Mouse (Mus musculus): ENCODE results near the gene Vwa3b. TPM values are rescaled to one million over a fixed set of nuclear protein-coding genes. Genes with fewer than 3 reads are reported as not detected.

The Vwa3b gene
- polyA plus RNA-seq, 1 experiment from 2014 or later = 1.3 TPM

DNA sequence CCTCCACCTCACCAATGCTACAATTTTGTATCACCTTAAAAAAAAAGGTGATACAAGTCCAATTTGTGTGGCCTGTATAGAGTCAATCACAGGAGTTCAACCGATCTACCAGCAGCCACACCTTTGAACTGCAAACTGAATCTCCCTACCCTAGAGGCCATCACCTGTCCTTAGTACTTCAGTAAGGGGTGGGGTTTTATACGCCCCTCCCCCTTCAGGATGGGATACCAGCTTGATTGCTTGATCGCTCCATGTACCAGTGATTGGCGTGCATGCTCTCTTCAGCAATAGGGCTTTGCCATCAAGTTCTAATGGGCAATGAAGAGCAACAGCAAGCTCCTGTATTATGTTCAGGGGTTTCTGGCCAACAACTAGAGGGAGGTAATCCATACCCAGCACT is 54.0 kb downstream of the Vwa3b start:
- Histone ChIP-seq H3K4me2 (replicated peaks; ENCODE audit: low read depth, low read length) (no peak overlapping the region), H3K27me3 (ENCODE audit: control insufficient read depth, insufficient read depth, low read length) (no peaks in the 10 kb centered on the region), H3K27ac (ENCODE audit: low read length) (no peak overlapping the region), H3K36me3 (ENCODE audit: control insufficient read depth, insufficient read depth, low read length) (no peaks in the 10 kb centered on the region), H3K4me3 (ENCODE audit: low read depth, low read length) (no peak overlapping the region), H3K9ac (replicated peaks; ENCODE audit: low read depth, low read length) (no peak overlapping the region), H3K9me3 (ENCODE audit: control insufficient read depth, low read depth, low read length) (no peaks in the 10 kb centered on the region), H3K4me1 (ENCODE audit: control insufficient read depth, insufficient read depth, low read length) (no peaks in the 10 kb centered on the region)
- WGBS = 86% methylated on average over 4 of the region's 4 CpGs
- no peak for ATAC-seq (ENCODE audit: insufficient number of reproducible peaks, insufficient read depth, low FRiP score, low read depth)

DNA sequence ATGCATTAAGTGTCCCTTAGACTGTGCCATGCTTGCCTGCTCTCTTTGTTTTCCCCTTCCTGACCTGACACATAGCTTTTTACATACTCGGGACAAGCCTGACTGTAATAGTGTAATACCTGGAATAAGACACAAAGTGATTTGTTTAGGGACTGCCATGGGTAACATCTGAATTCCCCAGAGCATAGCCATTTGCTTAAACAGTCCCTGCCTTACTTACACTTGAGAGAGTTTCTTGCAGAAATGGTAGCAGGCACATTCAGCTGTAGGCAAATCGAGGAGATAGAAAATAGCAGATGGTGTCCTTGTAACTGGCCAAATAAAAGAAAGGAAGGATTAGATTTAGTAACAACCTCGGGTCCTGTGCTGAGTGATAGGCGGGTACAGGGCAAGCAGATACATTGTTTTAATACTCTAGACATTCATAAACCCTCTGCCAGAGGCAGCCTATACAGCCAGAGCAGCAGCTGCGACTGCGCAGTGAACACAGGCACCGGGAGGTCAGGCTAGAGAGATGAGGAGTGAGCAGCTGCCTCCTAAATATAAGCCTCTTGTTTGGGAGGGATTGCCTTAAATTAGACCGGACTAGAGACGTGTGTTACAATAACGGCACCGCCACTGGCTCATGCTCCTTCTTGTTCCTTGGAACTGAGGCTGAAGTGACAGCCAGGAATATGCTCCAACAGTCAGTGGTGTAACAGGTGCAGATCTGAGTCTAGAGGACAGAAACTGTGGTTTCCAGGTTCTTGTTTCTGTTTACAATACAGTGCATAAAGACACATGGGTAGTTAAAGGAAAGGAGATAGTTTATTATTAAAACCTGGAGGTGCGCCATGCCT is 55.2 kb downstream of the Vwa3b start:
- Histone ChIP-seq H3K9ac (replicated peaks; ENCODE audit: low read depth, low read length) (no peak overlapping the region), H3K27me3 (ENCODE audit: control insufficient read depth, insufficient read depth, low read length) (no peaks in the 10 kb centered on the region), H3K9me3 (ENCODE audit: control insufficient read depth, low read depth, low read length) (no peaks in the 10 kb centered on the region), H3K4me1 (ENCODE audit: control insufficient read depth, insufficient read depth, low read length) (no peaks in the 10 kb centered on the region), H3K27ac (ENCODE audit: low read length) (no peak overlapping the region), H3K36me3 (ENCODE audit: control insufficient read depth, insufficient read depth, low read length) (no peaks in the 10 kb centered on the region), H3K4me2 (replicated peaks; ENCODE audit: low read depth, low read length) (no peak overlapping the region), H3K4me3 (ENCODE audit: low read depth, low read length) (no peak overlapping the region)
- 64% methylated on average over 12 of the region's 12 CpGs for WGBS
- ATAC-seq (ENCODE audit: insufficient number of reproducible peaks, insufficient read depth, low FRiP score, low read depth) = no peak

DNA sequence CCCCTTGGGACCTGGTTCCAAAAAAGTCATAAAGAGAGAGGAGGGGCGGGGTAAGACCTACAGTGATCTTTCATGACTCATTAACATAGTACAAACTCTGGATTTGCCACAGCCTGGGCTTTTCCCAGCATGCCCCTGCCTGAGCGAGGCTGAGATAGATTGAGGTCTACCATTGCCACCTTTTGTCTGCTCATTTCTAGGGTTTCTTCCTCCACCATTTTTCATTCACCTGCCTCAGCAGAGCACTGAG is 55.7 kb downstream of the Vwa3b start:
- H3K4me3 ChIP-seq (ENCODE audit: low read depth, low read length) = no peak overlapping the region
- no peaks in the 10 kb centered on the region for H3K4me1 ChIP-seq (ENCODE audit: control insufficient read depth, insufficient read depth, low read length)
- no peaks in the 10 kb centered on the region for H3K36me3 ChIP-seq (ENCODE audit: control insufficient read depth, insufficient read depth, low read length)
- no peak overlapping the region for H3K9ac ChIP-seq (replicated peaks; ENCODE audit: low read depth, low read length)
- H3K9me3 ChIP-seq (ENCODE audit: control insufficient read depth, low read depth, low read length) = no peaks in the 10 kb centered on the region
- no peak for ATAC-seq (ENCODE audit: insufficient number of reproducible peaks, insufficient read depth, low FRiP score, low read depth)
- H3K4me2 ChIP-seq (replicated peaks; ENCODE audit: low read depth, low read length) = no peak overlapping the region
- WGBS = 81% methylated on average over 2 of the region's 2 CpGs
- no peaks in the 10 kb centered on the region for H3K27me3 ChIP-seq (ENCODE audit: control insufficient read depth, insufficient read depth, low read length)
- no peak overlapping the region for H3K27ac ChIP-seq (ENCODE audit: low read length)

DNA sequence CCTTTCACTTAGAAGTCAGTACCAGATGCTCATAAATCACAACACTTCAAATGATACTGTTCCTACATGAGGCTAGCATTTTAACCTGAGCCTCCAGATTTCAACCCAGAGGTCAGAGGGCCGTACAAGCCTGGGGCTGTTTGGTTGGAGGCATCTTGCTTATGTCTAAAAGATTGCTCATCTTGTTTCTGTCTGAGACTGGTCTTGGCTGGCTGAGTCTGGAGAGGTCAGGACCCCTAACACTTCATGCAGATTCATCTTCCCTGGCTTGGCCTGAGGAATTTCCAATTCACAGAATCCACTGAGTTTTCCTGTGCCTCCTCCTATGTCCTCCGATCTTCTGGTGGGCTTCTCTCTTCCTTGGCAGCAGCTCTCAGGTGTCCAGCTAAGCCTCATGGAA is 57.7 kb downstream of the Vwa3b start:
- WGBS = 38% methylated on average over 2 of the region's 2 CpGs
- no peak overlapping the region for H3K9ac ChIP-seq (replicated peaks; ENCODE audit: low read depth, low read length)
- H3K36me3 ChIP-seq (ENCODE audit: control insufficient read depth, insufficient read depth, low read length) = no peaks in the 10 kb centered on the region
- no peaks in the 10 kb centered on the region for H3K4me1 ChIP-seq (ENCODE audit: control insufficient read depth, insufficient read depth, low read length)
- no peaks in the 10 kb centered on the region for H3K9me3 ChIP-seq (ENCODE audit: control insufficient read depth, low read depth, low read length)
- H3K27me3 ChIP-seq (ENCODE audit: control insufficient read depth, insufficient read depth, low read length) = no peaks in the 10 kb centered on the region
- no peak overlapping the region for H3K27ac ChIP-seq (ENCODE audit: low read length)
- H3K4me3 ChIP-seq (ENCODE audit: low read depth, low read length) = no peak overlapping the region
- no peak overlapping the region for H3K4me2 ChIP-seq (replicated peaks; ENCODE audit: low read depth, low read length)
- ATAC-seq (ENCODE audit: insufficient number of reproducible peaks, insufficient read depth, low FRiP score, low read depth) = no peak

DNA sequence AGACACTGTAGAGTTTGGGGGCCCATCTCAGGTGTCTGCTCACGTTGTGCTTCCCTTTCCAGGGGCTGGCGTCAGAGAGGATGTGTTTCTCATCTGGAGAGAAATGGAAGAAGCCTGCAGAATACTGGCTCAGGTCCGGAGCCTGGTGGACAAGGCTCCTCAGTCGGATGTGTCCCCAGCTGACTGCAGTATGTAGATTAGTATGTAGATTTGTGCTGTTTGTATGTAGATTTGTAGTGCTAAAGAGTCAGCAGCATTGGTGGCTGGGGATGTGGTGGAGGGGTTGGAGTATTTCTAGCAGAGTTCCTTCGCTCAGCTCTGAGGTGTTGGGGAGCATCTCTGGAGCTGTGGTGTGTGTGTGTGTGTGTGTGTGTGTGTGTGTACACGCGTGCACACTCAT is 58.8 kb downstream of the Vwa3b start:
- H3K9me3 ChIP-seq (ENCODE audit: control insufficient read depth, low read depth, low read length) = no peaks in the 10 kb centered on the region
- H3K27ac ChIP-seq (ENCODE audit: low read length) = no peak overlapping the region
- no peak overlapping the region for H3K9ac ChIP-seq (replicated peaks; ENCODE audit: low read depth, low read length)
- no peaks in the 10 kb centered on the region for H3K27me3 ChIP-seq (ENCODE audit: control insufficient read depth, insufficient read depth, low read length)
- H3K4me1 ChIP-seq (ENCODE audit: control insufficient read depth, insufficient read depth, low read length) = no peaks in the 10 kb centered on the region
- H3K4me2 ChIP-seq (replicated peaks; ENCODE audit: low read depth, low read length) = no peak overlapping the region
- no peak overlapping the region for H3K4me3 ChIP-seq (ENCODE audit: low read depth, low read length)
- 55% methylated on average over 7 of the region's 7 CpGs for WGBS
- no peak for ATAC-seq (ENCODE audit: insufficient number of reproducible peaks, insufficient read depth, low FRiP score, low read depth)
- no peaks in the 10 kb centered on the region for H3K36me3 ChIP-seq (ENCODE audit: control insufficient read depth, insufficient read depth, low read length)

DNA sequence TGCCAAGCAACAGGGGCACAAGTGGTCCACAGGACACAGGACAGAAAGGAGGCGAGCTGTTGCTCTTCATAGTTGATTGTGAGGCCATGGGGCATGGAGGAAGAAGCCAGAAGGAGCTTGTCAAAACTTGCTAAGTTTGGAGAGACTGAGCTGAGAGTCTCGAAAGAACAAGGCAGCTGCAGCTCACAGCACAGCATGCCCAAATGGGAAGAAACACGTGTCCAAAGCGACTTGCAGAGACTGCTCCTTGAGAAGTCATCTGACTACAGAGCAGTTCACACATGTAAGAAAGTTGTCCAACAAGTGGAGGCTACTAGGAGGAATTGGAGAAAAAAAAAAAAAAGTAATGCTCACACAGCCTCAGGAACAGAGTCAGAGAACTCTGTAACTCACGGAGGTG is 62.8 kb downstream of the Vwa3b start:
- H3K36me3 ChIP-seq (ENCODE audit: control insufficient read depth, insufficient read depth, low read length) = no peaks in the 10 kb centered on the region
- H3K27ac ChIP-seq (ENCODE audit: low read length) = no peak overlapping the region
- H3K4me2 ChIP-seq (replicated peaks; ENCODE audit: low read depth, low read length) = no peak overlapping the region
- H3K27me3 ChIP-seq (ENCODE audit: control insufficient read depth, insufficient read depth, low read length) = no peaks in the 10 kb centered on the region
- no peaks in the 10 kb centered on the region for H3K9me3 ChIP-seq (ENCODE audit: control insufficient read depth, low read depth, low read length)
- H3K4me1 ChIP-seq (ENCODE audit: control insufficient read depth, insufficient read depth, low read length) = no peaks in the 10 kb centered on the region
- H3K4me3 ChIP-seq (ENCODE audit: low read depth, low read length) = no peak overlapping the region
- no peak overlapping the region for H3K9ac ChIP-seq (replicated peaks; ENCODE audit: low read depth, low read length)
- 62% methylated on average over 5 of the region's 5 CpGs for WGBS
- ATAC-seq (ENCODE audit: insufficient number of reproducible peaks, insufficient read depth, low FRiP score, low read depth) = no peak

DNA sequence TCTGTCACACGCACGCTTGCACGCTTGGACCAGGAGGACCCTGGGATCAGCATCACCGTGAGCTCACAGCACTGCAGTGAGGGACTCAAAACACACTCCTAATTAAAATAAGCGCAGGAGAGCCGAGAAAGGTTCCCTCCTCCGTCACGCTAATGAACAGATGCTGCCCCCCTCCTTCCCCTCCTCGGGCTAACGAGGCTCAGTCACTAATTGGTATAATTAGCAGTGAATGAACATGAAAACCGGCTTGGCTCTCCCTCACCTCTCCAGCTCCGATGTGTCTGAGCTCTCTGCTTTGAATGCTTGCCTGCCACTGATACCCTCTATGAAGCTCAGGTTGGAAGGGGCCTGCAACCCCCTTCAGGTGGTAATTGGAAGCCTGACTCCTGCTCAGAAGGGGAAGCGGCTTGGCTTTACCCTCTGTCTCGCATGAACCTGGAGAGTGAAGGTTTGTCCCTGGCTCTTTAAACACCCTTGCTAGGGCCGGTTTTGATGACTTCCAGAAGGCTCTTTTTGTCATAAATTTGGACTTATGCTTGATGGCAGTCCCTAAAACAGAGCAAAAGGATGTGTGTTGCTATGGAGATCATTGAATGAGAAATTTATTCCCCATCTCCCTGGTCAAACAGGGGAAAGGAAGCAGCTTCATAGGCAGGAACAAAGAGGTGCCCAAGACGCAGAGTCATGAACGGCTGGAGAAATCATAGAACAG is 71.1 kb downstream of the Vwa3b start:
- no peaks in the 10 kb centered on the region for H3K36me3 ChIP-seq (ENCODE audit: control insufficient read depth, insufficient read depth, low read length)
- peak overlapping the region; percentile 15; the same call in 1 of the 2 replicates for H3K27ac ChIP-seq (ENCODE audit: low read length)
- no peak overlapping the region for H3K4me3 ChIP-seq (ENCODE audit: low read depth, low read length)
- WGBS = 71% methylated on average over 17 of the region's 17 CpGs
- no peak overlapping the region for H3K9ac ChIP-seq (replicated peaks; ENCODE audit: low read depth, low read length)
- no peak overlapping the region for H3K4me2 ChIP-seq (replicated peaks; ENCODE audit: low read depth, low read length)
- H3K27me3 ChIP-seq (ENCODE audit: control insufficient read depth, insufficient read depth, low read length) = no peaks in the 10 kb centered on the region
- ATAC-seq (ENCODE audit: insufficient number of reproducible peaks, insufficient read depth, low FRiP score, low read depth) = no peak; the same call in 1 of the 2 replicates
- H3K9me3 ChIP-seq (ENCODE audit: control insufficient read depth, low read depth, low read length) = no peaks in the 10 kb centered on the region
- no peaks in the 10 kb centered on the region for H3K4me1 ChIP-seq (ENCODE audit: control insufficient read depth, insufficient read depth, low read length)

DNA sequence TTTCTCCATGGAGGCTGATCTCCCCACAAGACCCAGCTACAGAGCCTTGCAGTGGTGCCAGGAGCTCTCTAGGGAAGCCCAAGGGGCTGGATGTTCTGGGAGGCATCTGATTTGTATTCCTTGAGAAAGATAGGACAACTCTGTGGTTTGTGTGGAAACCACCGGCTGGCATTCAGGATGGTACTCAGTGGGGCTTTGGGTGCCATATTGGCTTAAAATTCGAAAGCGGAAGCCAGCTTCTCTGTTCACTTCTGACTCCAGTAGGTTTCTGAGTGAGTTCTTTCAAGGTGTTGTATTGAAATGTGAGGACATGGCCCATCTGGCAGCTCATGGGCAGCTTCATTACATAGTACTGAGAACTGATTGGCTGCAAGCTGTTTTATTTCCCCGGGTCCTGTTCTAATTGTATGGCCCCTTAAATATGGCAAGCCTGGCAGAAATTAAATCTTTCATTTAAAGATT is 71.7 kb downstream of the Vwa3b start:
- 95% methylated on average over 4 of the region's 4 CpGs for WGBS
- Histone ChIP-seq H3K27ac (ENCODE audit: low read length) (0 out of 2 replicates have a peak overlapping the region, but pooled peaks have one; percentile 15), H3K9me3 (ENCODE audit: control insufficient read depth, low read depth, low read length) (no peaks in the 10 kb centered on the region), H3K4me3 (ENCODE audit: low read depth, low read length) (no peak overlapping the region), H3K4me2 (replicated peaks; ENCODE audit: low read depth, low read length) (no peak overlapping the region), H3K9ac (replicated peaks; ENCODE audit: low read depth, low read length) (no peak overlapping the region), H3K4me1 (ENCODE audit: control insufficient read depth, insufficient read depth, low read length) (no peaks in the 10 kb centered on the region), H3K36me3 (ENCODE audit: control insufficient read depth, insufficient read depth, low read length) (no peaks in the 10 kb centered on the region), H3K27me3 (ENCODE audit: control insufficient read depth, insufficient read depth, low read length) (no peaks in the 10 kb centered on the region)
- no peak for ATAC-seq (ENCODE audit: insufficient number of reproducible peaks, insufficient read depth, low FRiP score, low read depth)
